Mouse (Mus musculus) lung, postnatal 4 days (tissue): ENCODE measurements around the gene Rubcnl.

Experiments used
- DNase-seq, 2 experiments: peaks; one replicate each; pipeline ENCODE4 v3.0.0; 2021

Gene Rubcnl

DNA sequence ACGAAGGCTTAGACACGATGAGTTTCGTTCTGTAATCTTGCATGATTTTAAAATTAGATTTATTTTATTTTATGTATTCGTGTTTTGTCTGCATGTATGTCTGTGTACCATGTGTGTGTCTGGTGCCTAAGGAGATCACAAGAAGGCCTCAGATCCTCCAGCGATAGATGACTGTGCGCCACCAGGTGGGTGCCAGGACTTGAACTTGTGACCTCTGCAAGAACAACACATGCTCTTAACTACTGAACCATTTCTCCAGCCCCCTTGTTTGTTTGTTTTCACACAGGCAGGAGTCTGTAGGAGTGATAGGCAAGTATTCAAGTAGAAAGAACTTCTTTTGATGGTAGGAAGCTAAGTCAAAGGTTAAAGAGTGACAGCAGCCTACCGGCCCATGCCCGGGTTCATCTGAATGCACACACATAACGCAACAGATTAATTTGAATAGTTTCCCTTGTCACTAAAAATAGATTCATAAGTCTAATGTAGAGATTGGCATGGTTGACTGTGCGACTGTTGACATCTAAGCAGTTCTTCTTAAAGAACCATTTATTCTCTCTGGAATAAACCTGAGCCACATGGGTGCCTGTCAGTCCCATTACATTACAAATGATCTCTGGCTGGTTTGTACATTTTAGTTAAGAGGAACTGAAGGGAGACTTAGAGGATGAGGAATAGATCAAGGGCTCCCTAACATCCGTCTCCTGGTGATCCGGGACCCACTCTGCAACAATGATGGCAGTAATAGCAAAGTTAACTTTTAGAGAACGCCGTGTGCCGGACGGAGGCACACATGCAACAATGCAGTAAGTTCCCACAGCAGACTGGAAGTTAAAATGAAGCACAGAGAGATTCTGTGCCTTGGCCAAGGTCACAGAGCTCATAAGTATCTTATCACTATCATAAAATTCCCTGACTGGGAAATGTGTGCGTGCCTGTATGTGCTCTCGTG, 2.3 kb downstream of the Rubcnl start:
- DNase-seq, result no peak

DNA sequence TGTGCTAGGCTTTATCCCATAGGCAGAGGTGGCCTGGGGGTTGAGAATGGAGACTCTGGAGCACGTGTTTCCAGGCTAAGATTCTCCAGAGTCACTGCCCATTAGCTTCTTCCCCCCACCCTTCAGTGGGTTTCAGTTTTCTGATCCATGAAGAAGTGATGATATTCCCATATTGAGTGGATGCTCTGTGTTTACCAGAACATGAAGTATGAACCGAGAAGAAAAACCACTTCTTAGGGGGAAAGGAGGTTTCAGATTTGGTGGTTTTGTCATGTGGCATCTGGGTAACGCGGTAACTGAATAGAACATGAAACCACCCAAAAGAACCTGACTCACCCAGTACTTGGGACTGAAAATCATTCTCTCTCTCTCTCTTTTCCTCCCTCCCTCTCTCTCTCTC, 3.0 kb downstream of the Rubcnl start:
- DNase-seq, result no peak

DNA sequence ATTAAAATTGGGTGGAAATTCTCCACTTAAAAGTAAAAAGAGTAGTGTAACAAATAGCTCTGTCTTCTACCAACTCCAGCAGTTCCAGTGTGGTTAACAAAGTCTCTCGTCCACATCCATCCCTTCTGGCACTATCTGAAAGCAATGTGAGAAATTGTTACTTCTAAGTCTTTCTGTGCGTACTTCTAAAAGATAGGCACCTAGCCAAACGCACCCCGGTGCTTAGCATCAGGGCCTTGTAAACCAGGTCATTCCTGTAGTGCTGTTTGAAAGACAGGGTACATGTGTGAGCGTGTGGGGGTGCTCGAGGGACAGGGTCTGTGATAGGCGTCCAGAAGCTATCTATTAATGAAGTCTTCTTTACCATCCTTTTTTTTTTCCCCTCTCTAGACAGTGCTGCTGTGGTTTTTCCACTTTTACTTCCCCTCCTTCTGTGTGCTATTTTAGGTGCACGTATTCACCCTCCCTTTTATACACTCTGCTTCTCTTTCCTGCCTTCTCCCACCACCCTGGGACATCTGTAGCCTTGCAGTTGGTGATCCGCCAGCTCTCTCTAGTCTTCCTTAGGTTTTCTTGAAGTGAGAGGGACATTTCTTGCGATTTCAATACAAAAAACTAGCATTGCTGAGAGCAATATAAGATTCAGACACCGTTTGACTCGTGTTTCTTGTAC, 4.9 kb downstream of the Rubcnl start:
- no peak for DNase-seq

DNA sequence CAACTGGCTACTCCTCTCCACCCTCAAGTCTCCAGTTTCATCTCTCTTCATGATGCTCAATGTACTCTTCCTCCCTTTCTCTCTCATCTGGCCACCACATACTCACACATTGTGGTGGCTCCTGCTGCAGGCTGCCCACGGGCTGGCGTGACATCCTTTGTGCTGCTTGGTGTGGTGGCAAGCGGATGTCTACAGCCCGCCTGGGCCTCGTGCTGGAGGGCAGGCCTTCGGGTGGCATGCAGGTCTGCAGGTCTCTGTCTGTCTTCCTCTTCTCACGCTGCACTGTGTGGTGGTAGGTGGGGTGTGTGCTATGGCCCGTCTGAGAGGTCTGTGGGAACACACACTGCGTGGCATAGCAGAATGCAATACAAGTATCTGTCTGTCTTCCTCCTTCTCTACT, 6.7 kb downstream of the Rubcnl start:
- no peak for DNase-seq

DNA sequence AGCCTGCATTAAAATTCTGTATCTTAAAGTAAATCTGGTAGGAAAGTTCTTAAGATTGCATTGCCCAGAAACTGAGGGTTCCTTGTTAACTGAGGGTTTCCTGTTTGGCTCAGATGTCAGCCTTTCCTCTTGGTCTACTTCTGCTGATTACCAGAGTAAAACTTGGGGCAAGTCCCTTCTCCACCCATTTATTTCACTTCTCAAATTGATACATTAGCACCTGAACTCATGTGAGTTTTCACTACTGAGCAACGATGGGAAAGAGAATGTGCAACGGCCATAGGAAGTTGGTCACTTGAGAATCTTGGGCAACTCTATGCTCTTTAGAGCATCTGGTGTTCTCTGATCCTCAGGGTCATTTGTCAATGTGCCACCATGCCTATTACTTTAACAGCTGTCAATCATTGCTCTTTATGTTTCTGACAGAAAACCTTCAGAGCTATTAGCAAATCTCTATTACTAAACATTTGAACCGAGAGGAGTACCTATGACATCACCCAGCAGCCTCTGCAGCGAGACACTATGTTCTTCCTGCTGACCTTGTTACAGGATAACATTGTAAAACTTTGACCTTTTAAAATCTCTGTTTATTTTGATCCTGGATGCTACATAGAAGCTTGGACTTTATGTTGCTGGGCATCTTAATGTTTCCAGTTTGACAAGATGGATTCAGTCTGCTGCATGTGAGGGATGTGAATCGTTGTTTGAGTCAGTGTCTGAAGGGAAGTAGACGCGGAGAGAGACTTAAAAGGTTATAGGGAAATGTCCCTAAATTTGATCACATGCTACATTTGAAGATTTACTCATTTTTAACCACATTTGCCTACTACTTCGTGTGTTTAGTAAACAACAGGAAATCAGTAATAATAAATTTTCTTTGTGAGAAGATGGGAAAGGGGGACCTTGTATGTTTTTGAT, 9.2 kb downstream of the Rubcnl start:
- no peak for DNase-seq

DNA sequence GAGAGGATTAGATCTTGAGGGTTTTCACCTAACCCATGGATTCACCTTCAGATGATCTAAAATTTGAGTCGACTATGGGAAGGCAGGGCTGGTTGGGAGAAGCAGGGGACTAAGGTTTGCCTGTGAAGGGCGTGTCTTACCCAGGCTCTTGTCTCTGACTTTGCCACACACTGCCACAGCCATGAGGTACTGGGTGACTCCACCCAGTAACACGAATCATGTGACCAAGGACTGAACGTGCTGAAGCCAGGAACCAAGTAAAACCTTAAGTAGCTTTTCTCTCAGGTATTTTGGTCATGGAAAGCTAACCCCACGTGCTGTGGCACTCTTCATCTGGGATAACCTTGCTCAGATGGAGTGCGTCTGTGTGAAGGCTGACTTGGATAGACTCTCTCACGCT, 14.9 kb downstream of the Rubcnl start:
- DNase-seq, result no peak

DNA sequence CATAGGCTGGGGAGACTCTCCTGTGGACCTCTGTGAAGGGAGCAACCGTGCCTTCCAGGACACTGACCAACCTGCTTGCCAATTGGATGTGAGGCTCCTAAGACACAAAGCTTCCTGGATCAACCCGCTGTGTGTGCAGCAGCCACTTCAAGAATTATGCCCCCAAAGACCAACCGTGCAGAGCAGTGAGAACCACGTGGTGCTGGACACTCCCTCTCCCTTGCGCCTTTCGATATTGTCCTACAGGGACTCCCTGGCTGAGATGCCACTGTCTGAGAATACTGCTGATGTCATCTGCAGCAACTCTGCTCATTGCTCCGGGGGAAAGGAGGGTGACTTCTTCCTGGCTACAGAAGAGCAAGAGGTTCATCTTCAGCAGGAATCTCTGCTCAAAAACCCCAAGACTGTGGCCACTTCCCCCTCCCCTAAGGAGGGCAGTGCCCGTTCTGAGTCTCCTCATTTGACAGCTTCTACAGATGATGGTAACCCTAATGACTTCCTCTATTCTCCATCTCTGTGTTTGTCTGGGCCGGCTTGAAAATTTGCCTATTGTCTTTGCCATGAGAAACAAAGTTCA, 16.3 kb downstream of the Rubcnl start:
- DNase-seq, result no peak

DNA sequence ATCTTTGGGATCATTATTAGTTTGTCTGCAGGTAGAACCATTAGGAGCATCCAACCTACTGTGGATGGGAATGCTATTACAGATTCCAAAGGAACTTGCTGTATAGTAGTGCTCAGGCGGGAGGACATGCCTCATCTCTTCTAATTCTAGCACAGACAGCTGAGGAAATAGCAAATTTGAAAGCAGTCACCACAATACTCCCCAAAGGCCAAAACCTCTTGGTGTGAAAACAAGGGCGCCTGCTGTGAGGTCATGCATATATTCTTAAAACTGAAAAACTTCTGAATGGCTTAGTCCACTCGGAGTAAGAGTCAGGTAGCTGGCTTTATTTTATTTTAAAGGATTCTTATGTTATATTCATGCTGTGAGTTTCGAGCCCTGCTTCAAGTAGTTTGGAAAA, 16.9 kb downstream of the Rubcnl start:
- DNase-seq, result no peak

DNA sequence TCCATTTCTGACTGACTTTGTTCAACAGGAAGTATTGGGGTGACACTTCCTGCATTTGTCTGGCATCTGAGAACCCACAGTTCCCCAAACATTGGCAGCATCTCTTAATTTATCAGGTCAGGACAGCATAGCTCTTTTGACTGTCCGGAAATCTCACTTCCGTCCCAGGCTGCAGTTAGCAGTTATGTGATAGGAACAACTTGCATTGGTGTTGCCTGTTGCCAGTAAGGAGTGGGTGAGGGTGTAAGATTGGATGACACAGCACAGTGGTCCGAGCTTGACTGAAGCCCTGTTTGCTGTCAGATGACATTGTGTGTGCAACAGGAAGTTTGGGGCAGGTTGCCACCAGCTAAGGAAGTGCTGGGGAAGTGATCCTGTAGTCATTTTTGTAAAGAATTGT, 18.4 kb downstream of the Rubcnl start:
- DNase-seq, result peak; percentile 51 to 54

DNA sequence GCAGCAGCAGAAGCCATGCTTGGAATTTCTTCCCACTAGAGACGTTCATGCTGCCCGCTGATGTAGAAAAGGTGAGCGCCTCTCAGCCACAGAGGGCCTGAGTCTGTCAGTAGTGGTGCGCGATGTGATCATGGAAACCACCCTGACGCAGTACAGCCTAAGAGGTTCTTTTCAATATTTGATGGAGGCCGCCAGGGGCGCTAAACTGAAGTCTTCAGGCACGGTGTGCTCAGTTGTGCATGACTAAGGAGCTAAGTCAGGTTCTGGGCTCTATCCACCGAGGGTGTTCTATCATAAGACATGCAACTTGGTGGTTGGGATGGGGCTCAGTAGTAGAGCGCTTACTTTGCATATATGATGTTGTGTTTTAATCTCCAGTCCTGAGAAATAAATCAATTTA, 19.6 kb downstream of the Rubcnl start:
- no peak for DNase-seq

DNA sequence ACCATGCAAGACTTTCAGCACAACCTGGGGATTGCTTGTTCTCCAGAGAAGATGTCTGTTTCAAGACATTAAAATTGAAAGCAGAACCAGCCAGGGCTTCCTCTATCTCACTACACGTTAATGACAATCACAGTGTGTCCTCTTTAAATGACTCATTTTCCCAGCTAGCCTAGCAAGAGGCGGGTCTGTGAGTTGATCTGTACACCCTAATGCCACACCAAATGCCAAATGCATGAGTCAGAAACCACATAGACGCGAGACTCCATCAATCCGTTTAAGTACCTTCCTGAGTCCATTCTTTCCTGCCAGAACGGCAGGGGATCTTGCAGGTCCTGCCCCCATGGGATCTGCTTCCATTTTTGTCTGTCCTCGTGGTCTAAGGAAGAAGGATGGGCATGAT, 29.4 kb downstream of the Rubcnl start:
- no peak for DNase-seq

DNA sequence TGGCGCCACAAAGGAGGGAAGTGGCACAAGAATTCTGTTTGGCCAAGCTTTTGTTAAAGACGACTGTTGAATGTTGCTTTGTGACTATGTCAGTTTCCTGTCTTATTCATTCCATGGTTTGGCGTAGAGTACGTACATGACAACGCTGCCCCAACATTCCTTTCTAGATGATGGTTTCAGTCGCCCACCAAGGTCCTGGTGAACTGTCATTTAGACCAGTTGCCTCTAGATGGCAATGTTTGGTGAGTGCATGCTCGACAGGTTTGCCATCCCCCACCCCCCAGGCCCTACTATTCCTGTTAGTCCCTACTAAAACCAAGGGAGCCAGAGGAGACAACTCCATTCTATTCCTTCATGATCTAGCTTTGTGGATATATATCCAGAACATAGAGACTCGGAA, 36.6 kb downstream of the Rubcnl start:
- no peak for DNase-seq

DNA sequence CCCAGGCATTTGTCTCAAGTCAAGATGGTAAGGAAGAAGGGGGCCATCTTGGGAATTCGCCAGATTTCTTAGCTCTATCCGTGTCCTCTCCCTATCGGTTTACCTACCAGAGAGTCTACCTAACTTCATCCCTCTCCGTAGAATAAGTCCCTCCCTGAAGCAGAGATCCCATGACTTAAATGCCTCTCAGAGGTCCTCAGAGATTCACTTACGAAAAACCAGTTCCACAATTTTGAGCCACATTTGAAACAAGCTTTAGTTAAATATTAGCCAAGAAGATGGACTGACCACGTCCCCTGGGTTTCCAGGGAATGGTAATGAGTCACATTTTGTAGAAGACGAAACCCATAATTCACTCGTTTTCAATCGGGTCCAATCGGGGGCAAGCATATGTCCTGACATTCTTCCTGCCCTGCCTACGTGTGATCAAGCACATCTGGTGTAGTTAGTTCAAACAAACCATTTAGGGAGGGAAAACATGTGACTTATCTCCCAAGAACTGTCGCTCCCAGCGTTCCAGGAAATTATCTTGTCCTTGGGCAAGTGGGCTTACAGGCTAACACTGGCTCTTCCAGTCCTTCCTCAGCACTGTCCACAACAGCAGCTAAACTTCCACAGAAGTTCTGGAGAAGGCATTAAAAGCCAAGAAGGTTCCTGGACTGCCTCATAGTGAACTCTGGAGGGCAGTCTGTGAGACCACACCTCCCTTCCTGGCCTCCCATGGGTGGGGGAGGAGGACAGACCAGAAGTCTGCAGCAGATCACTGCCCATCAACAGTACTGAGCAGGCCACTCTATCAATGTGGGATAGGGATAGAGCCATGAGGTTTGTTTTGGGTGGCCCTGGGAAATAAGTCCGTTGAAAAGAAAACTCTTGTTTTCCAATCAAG, 38.9 kb downstream of the Rubcnl start:
- DNase-seq, result no peak

DNA sequence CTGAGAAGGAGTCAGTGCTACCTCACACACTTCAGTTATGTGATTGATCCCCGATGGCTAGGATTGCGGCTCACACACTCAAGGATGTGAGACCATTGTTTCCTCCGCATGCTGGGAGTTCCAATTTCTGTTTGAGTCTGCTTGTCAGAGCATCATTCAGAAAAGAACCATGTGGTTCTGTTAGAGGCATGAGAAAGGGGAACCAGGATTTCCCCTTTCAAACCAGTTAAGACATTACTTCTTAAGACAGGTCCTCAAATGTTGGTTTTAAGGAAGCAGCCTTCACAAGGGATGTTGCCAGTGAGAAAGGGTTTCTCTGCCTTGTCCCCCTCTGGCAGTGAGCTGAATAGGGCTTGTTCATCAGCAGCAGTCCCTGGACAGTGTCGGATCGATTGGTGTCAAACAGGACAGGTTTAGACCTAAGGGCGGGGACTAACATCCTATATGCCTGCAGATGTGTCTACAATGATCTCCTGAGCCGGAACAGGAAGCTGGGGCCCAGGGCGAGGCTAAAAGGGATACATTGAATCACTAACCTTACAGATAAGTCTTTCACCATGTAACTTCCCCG, 41.1 kb downstream of the Rubcnl start:
- DNase-seq, result peak in 1 of 2 experiments; percentile 36

DNA sequence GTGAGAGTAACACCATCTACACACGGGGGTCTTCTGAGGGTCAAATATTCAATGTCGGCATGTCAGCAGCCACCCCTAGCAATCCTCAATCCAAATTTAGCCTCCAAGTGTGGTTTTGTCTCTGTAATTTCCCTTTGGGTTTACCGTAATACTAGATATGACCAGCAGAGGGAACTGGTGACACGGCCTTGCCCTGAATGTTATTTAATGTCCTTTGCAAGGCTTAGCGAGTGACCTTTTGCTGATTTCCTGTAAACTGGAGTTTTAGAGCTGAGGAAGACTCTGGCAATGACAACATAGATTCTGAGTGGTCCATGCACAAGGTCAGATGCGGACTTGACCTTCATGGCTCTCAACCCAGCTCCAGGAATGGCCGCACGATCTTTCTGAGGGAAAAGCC, 44.7 kb downstream of the Rubcnl start:
- peak in 1 of 2 experiments; percentile 57 for DNase-seq

DNA sequence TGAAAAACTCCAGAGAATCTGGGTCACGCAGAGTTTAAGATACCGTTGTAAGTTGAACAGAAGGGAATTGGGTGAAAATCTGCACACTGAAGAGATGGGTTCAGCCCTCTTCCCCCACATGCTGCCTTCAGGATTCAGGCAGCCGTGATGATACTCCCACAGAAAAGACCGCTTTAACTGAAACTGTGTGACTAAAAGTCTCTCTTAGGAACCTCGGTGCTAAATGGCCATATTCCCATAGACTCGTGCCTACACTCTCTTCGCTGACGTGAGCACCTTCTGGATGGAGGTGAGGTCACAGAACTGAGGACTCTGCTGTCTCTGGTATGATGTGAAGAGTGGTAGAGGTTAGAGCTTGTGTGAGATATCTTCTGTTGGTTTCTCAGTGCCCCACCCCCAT, 48.1 kb downstream of the Rubcnl start:
- no peak for DNase-seq

DNA sequence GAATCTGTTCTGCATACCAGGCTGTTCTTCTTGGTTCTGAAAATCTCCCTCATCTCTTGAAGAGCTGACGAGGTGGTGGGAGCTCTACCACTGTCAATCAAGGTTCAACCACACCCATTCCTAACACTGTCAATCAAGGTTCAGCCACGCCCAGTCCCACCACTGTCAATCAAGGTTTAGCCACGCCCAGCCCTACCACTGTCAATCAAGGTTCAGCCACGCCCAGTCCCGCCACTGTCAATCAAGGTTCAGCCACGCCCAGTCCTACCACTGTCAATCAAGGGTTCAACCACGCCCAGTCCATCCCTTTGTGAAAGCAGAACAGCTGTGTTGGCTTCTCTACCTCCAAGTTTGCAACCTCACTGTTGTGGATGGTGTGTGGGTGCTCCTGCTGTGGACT, 48.7 kb downstream of the Rubcnl start:
- DNase-seq, result peak; percentile 46 to 62

DNA sequence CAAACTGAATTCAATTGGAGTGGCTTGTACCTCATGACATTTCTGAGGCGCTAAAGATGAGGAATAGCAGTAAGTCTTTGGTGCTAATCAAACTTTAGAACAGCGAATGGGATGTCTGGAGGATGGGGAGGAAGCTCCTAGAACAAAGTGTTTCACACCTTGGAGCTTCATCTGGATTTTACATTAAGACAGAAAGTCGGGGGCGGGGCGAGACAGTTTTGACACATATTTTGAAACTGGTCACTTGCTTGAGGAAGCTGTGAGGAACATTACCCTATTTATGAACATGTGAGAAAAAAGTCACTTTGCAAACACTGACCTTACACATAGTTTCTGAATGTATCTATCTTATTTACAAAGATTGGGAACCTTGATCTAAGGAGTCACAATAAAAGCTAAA, 49.4 kb downstream of the Rubcnl start:
- DNase-seq, result peak in 1 of 2 experiments; percentile 52

DNA sequence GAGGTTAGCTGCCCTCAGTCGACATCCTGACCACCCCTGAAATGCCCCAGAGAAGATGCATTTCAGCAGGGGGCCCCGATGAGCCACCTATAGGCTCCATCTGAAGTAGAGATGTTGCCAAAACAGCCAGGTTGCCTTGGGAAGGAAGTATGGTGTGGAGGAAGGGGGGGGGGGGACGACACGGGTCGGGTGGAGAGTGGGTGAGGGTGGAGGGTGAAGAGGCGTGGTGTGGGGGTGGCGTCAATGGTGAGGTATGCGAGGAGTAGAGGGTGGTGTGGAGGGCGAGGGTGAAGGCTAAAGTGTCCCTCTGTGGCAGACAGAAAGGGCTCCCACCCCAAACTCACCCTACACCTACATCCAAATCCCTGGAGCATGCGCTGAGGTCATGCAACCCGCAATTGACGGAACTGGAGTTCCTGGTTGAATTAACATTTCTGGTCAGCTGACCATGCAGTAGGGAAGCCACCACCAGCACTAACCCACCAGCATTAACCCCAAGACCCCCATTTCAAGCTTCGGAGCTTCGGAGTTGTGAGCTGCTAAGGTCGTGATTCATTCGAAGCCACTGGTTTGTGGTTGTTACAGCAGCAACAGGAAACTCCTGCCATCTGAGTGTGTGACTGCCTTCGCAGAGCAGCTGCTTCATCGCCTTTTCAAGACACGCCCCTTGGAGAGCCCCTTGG, 52.7 kb downstream of the Rubcnl start:
- peak in 1 of 2 experiments; percentile 40 for DNase-seq

DNA sequence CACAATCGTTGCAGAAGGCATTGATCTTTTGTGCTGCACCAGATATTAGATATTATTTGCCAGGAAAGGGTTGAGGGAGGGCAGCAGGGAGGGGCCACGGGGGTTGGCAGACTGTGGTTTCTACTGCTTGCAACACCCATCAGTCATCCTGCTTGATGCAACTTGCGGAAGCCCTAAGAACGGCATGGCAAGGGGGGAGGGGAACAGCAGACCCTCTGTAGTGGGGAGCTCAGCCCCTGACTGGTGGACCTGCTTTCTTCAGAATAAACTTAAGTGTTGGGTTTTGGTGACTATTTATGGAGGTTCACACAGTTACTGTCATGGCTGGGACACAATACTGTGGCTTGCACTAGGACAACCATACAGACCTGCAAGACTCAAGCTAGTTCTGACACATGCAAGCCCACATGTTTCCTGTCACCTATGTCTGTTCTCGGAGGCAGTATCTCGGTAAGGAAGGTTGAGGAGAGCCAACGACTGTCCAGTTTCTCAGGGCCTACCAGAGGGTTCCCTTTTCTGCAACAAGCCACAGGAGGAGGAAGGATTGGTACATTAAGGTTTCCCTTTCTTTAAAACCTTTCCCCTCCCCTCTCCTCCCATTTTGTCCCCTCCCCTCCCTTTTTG, 53.6 kb downstream of the Rubcnl start:
- peak; percentile 49 to 63 for DNase-seq
